Mouse (Mus musculus) bone marrow, adult 2 months (tissue): ENCODE results near the gene Rps6kb2.

ENCODE experiments used
- CTCF ChIP-seq: fragments of 200-500 bp; IDR thresholded peaks from 2 replicates; pipeline ENCODE4 v1.5.1; 2011; ENCODE audit warnings: low read length, control low read depth; ENCODE audit not compliant: control insufficient read depth, insufficient read depth
- POLR2A ChIP-seq: fragments of 200-500 bp; IDR thresholded peaks from 2 replicates; pipeline ENCODE4 v1.6.1; 2011; ENCODE audit warnings: low read depth, mild to moderate bottlenecking, control low read depth, low read length, borderline replicate concordance; ENCODE audit not compliant: control insufficient read depth

DNA sequence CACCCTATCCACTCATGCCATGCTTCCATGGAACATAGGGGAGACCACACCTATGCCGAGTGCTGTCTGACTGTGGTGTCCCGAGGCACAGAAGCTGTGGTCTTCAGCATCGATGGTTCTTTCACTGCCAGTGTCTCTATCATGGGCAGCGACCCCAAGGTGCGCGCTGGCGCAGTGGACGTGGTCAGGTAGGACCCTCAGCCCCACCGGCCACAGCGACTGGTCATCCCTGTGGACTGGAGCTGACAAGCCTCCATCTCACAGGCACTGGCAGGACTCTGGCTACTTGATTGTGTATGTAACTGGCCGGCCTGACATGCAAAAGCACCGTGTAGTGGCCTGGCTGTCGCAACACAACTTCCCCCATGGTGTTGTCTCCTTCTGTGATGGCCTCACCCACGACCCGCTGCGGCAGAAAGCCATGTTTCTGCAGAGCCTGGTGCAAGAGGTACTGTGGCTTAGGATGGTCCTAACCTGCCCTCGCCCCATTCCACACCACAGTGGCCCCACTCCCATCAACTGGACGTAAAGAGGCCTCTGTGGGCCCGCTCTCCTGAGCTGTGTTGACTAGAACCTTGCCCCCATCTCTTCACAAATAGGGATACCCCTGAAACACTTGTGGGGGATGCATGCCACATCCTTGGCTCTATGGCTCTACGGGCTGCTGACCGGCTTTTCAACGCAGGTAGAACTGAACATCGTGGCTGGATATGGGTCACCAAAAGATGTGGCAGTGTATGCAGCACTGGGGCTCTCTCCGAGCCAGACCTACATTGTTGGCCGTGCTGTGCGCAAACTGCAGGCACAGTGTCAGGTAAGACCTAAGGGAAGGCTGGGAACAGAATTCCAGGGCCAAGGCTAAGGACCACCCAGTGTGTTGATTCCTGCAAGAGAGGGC, 50.8 kb downstream of the Rps6kb2 start:
- TF ChIP-seq CTCF (no peak), POLR2A (no peak)
